Mouse (Mus musculus) stomach, embryonic 15.5 days (tissue): ENCODE measurements around the gene Sntb2. TPM values are rescaled to one million over a fixed set of nuclear protein-coding genes. Genes with fewer than 3 reads are reported as not detected.

Experiments
- ATAC-seq: fragments of 200-750 bp; cut with Nextera tagmentation; 2 replicates; pipeline ENCODE4 v1.8.0; 2017; ENCODE audit warnings: low read depth, moderate number of reproducible peaks, moderate TSS enrichment; ENCODE audit not compliant: insufficient read depth, low FRiP score
- H3K27ac ChIP-seq: fragments of 300-500 bp; sonication (generic); 2 replicates; pipeline ENCODE4 v1.5.1; 2015; ENCODE audit warnings: mild to moderate bottlenecking, inconsistent platforms
- H3K27me3 ChIP-seq: fragments of 300-500 bp; sonication (generic); replicated peaks from 2 replicates; pipeline ENCODE4 v1.6.1; 2015; ENCODE audit warnings: inconsistent platforms
- H3K36me3 ChIP-seq: fragments of 300-500 bp; sonication (generic); 2 replicates; pipeline ENCODE4 v1.6.1; 2015; ENCODE audit warnings: inconsistent platforms
- H3K4me1 ChIP-seq: fragments of 300-500 bp; sonication (generic); 2 replicates; pipeline ENCODE4 v1.6.1; 2015; ENCODE audit warnings: inconsistent platforms
- H3K4me2 ChIP-seq: fragments of 300-500 bp; sonication (generic); 2 replicates; pipeline ENCODE4 v1.6.1; 2015; ENCODE audit warnings: mild to moderate bottlenecking, inconsistent platforms
- H3K4me3 ChIP-seq: fragments of 300-500 bp; sonication (generic); replicated peaks from 2 replicates; pipeline ENCODE4 v1.5.1; 2015; ENCODE audit warnings: inconsistent platforms
- H3K9ac ChIP-seq: fragments of 300-500 bp; sonication (generic); 2 replicates; pipeline ENCODE4 v1.6.1; 2015; ENCODE audit warnings: inconsistent platforms
- H3K9me3 ChIP-seq: fragments of 300-500 bp; sonication (generic); 2 replicates; pipeline ENCODE4 v1.6.1; 2016; ENCODE audit warnings: inconsistent platforms
- WGBS: fragments of 180-500 bp; shearing (Covaris S2); methylation state at CpG from one replicate; pipeline ENCODE4 v1.1.7; 2015; 5-methylcytosine and 5-hydroxymethylcytosine counted together
- polyA plus RNA-seq: library from polyadenylated mRNA; unstranded; fragments of >200 nt; fragmentation: Nextera tagmentation; extraction: Ambion mirVana; gene quantifications from 2 replicates; pipeline ENCODE4 v1.2.1, GENCODE M21; 2015

Sntb2 gene
- polyA plus RNA-seq, 1 experiment from 2014 or later: 17.6 TPM

DNA sequence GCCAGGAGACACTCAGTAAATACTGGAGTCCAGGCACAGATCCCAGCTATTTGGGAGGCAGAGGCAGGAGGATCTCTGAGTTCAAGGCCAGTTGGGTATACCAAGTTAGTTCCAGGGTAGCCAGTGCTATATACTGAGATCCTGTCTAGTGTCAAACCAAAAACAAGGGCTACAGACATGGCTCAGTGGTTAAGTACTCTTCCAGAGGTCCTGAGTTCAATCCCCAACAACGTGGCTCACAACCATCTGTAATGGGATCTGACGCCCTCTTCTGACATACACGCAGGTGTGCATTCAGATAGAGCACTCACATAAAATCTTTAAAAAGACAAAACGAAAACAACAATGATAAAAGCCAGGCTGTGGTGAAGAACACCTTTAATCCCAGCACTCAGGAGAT is 113.9 kb downstream of the Sntb2 start:
- Histone ChIP-seq H3K4me2 (peak overlapping the region; percentile 93), H3K9ac (no peak overlapping the region), H3K4me3 (no peak overlapping the region), H3K27me3 (no peaks in the 10 kb centered on the region), H3K27ac (no peak overlapping the region), H3K4me1 (peaks cover 9% of the 10 kb centered on the region; the same call in 1 of the 2 replicates), H3K9me3 (no peaks in the 10 kb centered on the region), H3K36me3 (peaks cover 55% of the 10 kb centered on the region)
- no peak for ATAC-seq
- WGBS: 96% methylated on average over 4 of the region's 4 CpGs

DNA sequence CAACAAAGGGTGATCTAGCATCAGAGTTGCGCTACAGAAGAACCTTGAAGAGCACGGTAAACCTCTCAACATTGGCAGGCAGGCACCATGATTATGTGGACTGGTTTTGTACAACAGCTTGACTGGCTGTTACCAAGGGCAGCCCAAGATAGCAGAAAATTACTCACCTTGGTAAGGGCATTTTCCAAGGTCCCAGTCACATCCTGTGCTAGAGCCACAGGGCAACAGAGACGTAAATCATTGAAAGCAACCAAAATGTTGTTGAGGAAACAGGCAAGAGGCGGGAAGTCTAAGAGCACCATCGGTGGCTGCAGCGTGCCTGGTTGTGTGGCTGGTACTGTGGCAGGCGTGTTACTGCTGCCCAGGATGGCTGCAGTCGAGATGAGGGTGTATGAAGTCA is 116.5 kb downstream of the Sntb2 start:
- H3K4me2 ChIP-seq: no peak overlapping the region
- H3K27ac ChIP-seq: no peak overlapping the region
- H3K27me3 ChIP-seq: no peaks in the 10 kb centered on the region
- H3K4me1 ChIP-seq: peaks cover 12% of the 10 kb centered on the region
- H3K4me3 ChIP-seq: no peak overlapping the region
- no peak for ATAC-seq
- no peak overlapping the region for H3K9ac ChIP-seq
- peaks cover 32% of the 10 kb centered on the region for H3K36me3 ChIP-seq
- no peaks in the 10 kb centered on the region for H3K9me3 ChIP-seq
- WGBS: 96% methylated on average over 8 of the region's 8 CpGs

DNA sequence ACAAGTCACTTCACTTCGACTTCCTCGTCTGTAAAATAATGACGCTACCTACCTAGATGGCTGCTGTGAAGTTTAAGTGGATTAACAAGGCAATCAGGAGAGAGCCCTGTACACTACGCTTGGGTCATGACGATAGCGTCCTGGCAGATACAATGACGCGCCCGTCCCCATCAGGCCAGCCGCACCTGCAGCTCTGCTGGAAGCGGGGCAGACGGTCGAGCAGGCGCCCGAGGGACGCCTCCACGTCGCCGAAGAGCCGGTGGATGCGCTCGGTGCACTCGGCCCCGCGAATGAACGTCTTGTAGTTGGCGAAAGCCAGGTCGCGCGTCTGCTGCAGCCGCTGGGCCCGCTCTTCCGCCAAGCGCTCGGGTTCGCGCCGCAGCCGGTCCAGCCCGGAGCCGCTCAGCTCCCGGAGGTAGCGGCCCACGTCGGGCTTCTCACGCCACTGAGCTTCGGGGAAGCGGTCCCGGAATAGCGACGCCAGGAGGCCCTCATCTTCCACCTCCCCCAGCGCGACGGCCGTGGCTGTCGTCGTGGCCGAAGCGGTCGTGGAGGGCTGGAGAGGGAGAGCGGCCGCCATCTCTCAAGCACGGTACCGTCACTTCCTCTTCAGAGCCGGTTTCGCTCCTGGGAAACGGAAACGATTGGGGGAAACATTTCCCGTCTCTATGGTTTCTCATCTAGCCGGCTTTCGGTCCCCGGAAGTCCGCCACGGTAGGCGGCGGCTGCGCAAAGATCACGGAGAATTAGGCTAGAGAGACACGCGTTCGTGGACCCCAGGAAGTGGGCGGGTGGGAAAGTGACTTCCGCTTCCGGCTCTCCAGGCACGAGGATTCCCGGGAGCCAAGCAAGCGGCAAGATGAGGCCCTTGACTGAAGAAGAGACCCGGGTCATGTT is 120.8 kb downstream of the Sntb2 start, which contains the start of the genes Cog8 and Nip7:
Gene Cog8, minus strand, starts transcription at position 614 of the 897 bp plus-strand sequence.
Gene Nip7, plus strand, starts transcription at position 802 of the 897 bp plus-strand sequence.
- Histone ChIP-seq H3K4me1 (peaks cover 11% of the 10 kb centered on the region; the same call in 1 of the 2 replicates), H3K9ac (peak within 1 kb of the TSS; percentile 75), H3K27me3 (no peaks in the 10 kb centered on the region), H3K4me3 (peak within 1 kb of the TSS; percentile 97), H3K9me3 (no peaks in the 10 kb centered on the region), H3K4me2 (peak within 1 kb of the TSS; percentile 88), H3K36me3 (peaks cover 26% of the 10 kb centered on the region), H3K27ac (peak within 1 kb of the TSS; percentile 74)
- peak; percentile 96 for ATAC-seq
- WGBS: under 1% methylated on average over 88 of the region's 88 CpGs

DNA sequence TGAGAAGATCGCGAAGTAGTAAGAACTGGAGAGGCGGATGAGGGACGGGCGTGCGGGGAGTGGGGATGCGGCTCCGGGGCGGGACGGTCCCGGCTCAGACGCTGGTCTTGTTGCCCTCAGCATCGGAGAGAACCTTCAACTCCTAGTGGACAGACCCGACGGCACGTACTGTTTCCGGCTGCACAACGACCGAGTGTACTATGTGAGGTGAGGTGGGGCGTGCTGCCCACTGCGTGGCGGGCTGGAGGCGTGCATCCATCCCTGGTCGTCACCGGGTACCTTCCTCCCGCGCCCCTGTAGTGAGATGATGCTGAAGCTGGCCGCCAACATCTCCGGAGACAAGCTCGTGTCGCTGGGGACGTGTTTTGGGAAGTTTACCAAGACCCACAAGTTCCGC is 121.4 kb downstream of the Sntb2 start:
- Histone ChIP-seq H3K4me1 (peaks cover 11% of the 10 kb centered on the region; the same call in 1 of the 2 replicates), H3K9ac (peak overlapping the region; percentile 58), H3K27ac (peak overlapping the region; percentile 65), H3K27me3 (no peaks in the 10 kb centered on the region), H3K4me3 (peak overlapping the region; percentile 97), H3K4me2 (peak overlapping the region; percentile 88), H3K9me3 (no peaks in the 10 kb centered on the region), H3K36me3 (peaks cover 20% of the 10 kb centered on the region)
- WGBS: under 1% methylated on average over 33 of the region's 33 CpGs
- peak; percentile 33 for ATAC-seq

- H3K36me3 ChIP-seq: peaks cover 5% of the 10 kb centered on the region; the same call in 1 of the 2 replicates
- no peaks in the 10 kb centered on the region for H3K27me3 ChIP-seq
- ATAC-seq: no peak
- no peaks in the 10 kb centered on the region for H3K9me3 ChIP-seq
- no peak overlapping the region for H3K4me3 ChIP-seq
- no peak overlapping the region for H3K9ac ChIP-seq
- no peak overlapping the region for H3K4me2 ChIP-seq
- 68% methylated on average over 1 of the region's 1 CpGs for WGBS
- no peak overlapping the region for H3K27ac ChIP-seq
- H3K4me1 ChIP-seq: peaks cover 8% of the 10 kb centered on the region; the same call in 1 of the 2 replicates
These were observed 127.1 kb downstream of the Sntb2 start for GRCm38 (mm10) chr8:107062613-107063012.

DNA sequence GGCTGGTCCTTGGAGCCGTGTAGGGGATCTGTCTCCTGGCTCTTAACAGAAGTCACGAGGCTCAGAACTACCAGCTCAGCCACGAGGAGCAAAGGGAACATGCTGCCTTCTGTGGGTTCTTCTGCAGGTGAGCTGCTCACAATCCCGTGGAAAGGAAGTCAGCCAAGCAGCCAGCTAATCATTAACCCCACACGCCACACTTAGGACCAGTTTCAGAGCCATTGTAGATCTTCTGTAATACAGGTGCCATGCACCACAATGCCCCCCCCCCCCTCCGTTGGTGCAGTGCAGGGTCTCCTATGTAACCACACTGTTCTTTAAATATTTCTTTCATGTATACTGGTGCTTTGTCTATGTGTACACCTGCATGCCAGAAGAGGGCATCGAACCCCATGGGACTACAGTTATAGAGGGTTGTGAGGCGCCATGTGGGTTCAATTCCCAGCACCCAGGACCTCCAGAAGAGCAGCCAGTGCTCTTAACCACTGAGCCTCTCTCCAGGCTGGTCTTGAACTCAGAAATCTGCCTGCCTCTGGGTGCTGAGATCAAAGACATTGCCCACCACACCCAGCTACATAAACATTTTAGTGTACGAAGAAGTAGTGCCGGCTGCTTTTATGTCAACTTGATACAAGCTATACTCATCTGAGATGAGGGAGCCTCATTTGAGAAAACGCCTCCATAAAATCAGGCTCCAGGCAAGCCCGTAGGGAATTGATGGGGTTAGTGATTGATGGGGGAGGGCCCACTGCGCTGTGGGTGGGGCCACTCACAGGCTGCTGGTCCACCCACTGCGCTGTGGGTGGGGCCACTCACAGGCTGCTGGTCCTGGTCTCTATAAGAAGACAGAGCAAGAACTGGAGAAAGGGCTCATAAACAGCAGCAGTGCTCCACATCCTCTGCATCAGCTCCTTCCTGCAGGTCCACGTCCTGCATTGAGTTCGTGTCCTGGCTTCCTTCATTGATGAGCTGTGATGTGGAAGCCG is 130.3 kb downstream of the Sntb2 start, which contains the start of gene Tmed6:
Gene Tmed6, minus strand, starts transcription at position 134 of the 986 bp plus-strand sequence.
- Histone ChIP-seq H3K4me3 (no peak within 1 kb of the TSS), H3K4me2 (no peak within 1 kb of the TSS), H3K27me3 (no peaks in the 10 kb centered on the region), H3K27ac (no peak within 1 kb of the TSS), H3K4me1 (peaks cover 5% of the 10 kb centered on the region; the same call in 1 of the 2 replicates), H3K9me3 (no peaks in the 10 kb centered on the region), H3K9ac (no peak within 1 kb of the TSS), H3K36me3 (peaks cover 15% of the 10 kb centered on the region)
- ATAC-seq: peak; percentile 77
- 44% methylated on average over 17 of the region's 17 CpGs for WGBS

Other genes starting within 250 kb of the Sntb2 start
- gene Has3, start 65.5 kb upstream of the Sntb2 start, polyA plus RNA-seq: 0.23 and 0.62 TPM in 2 replicates
- 62.6 and 65.7 TPM in 2 replicates for gene Utp4, start 42.1 kb upstream of the Sntb2 start, polyA plus RNA-seq
- 62.0 and 62.9 TPM in 2 replicates for gene Vps4a, start 95.5 kb downstream of the Sntb2 start, polyA plus RNA-seq
- 52.7 and 55.1 TPM in 2 replicates for gene Pdf, start 112.9 kb downstream of the Sntb2 start, polyA plus RNA-seq
- gene Cog8, start 120.9 kb downstream of the Sntb2 start, polyA plus RNA-seq: 36.8 and 39.4 TPM in 2 replicates
- 73.0 and 82.9 TPM in 2 replicates for gene Nip7, start 121.1 kb downstream of the Sntb2 start, polyA plus RNA-seq
- gene Tmed6, start 129.9 kb downstream of the Sntb2 start, polyA plus RNA-seq: 86.6 and 115 TPM in 2 replicates
- gene Terf2, start 160.8 kb downstream of the Sntb2 start, polyA plus RNA-seq: 16.1 and 16.7 TPM in 2 replicates
- gene Cyb5b, start 214.9 kb downstream of the Sntb2 start, polyA plus RNA-seq: 92.0 and 108 TPM in 2 replicates